Mouse (Mus musculus): ENCODE measurements around the gene Metrn.

DNA sequence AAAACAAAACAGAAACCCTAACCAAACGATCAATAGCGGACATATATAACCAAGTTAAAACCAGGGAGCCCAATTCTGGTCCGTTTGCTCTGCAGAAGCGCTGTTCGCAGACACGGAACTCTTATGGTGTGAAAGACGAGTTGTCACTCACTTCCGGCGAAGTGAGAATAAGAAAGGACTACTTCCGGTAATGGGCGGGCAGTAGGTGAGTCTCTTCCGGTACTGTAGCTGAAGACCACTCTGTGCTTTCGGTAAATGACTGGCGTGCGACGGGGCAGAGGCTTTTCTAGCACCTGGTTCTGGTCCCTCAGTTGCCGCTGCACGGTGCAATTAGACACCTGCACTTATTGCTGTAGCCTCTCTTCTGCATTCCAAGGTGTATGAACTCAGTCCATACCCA is 26.5 kb upstream of the Metrn start, which contains the start of gene Wdr24:
- TF ChIP-seq POLR2A (IDR thresholded peaks at IDR 0.05; ENCODE audit: borderline replicate concordance, control insufficient read depth, low read depth, low read length) (no peak), CTCF (IDR thresholded peaks at IDR 0.05; ENCODE audit: control insufficient read depth, insufficient read depth, low read length) (no peak)

All from bone marrow, adult 2 months (tissue).